Mouse (Mus musculus): ENCODE measurements at regions not wholly inside any gene's neighbourhood (a gene's known extent, or its start where the extent isn't known, plus 50 kb on each side); places are given as distances from the start of the nearest gene placed in this dataset.

DNA sequence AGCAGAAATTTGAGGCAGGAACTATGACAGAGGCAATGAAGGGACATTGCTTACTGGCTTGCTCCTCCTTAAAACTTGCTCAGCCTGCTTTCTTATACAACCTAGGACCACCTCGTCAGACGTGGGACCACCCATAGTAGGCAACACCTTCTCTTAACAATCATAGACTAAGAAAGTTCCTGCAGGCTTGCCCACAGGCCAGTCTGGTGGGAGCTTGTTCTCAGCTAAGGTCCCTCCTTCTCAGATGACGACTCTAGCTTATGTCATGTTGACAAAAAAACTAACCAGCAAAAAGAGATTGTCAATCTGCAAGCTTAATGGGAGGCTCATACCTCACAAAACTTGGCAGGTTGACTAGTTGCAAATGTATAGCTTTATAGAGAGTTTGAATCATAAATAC is 56.5 kb upstream of the Lsm6 start:
- in situ Hi-C loops (cut with MboI, MseI), result loop anchor here (10.0 kb wide), 1 partner anchor 663 kb away; the partner anchor contains the start of gene Ttc29

- in situ Hi-C loops (cut with MboI, MseI), result no loop called here
Measured at GRCm38 (mm10) chr8:78889708-78890107, 68.8 kb upstream of the Lsm6 start.

DNA sequence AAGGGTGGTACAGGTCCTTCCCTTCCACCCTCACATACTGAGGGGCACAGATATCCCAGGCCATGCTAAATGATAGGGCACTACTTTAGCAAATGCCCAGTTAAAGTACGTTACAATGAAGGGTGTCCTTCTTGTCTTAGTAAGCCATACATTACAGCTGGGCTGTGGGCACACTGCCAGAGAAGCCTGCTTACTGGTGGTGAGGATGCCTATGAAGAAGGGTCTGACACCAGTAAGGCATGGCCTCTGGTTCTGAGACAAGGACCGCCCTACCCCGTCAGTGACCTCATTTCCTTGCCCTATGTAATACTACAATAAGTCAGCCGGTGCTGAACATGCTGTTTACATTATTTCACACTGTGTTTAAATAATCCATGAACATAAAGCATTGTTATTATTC is 69.6 kb upstream of the Lsm6 start:
- in situ Hi-C loops (cut with MboI, MseI), result no loop called here

- in situ Hi-C loops (cut with MboI, MseI), result no loop called here
Measured at GRCm38 (mm10) chr8:78899887-78900286, 78.9 kb upstream of the Lsm6 start.

- in situ Hi-C loops (cut with MboI, MseI), result no loop called here
Measured at GRCm38 (mm10) chr8:78903034-78903433, 82.1 kb upstream of the Lsm6 start.

GRCm38 (mm10) chr8:78907918-78908317 is 87.0 kb upstream of the Lsm6 start:
- in situ Hi-C loops (cut with MboI, MseI), result no loop called here

GRCm38 (mm10) chr8:78911288-78911873 is 90.4 kb upstream of the Lsm6 start:
- in situ Hi-C loops (cut with MboI, MseI), result no loop called here

DNA sequence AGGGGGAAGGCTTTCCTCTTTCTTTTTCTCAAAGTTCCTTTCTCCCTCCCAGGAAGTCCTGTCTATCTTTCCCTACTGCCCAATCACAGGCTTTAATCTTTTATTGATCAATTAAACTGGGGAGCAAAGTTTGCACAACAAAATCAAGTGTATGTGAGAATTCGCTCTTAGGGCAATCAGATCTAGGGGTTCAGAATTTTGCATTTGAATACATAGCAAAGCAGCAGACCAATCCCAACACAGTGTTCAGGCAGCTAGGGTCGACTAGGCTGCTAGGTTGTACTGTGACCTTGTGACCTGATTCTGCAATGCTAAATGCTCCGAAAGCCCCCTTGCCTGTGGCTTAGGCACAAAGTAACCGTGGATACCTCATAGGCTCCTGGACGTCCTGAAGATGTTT is 91.5 kb upstream of the Lsm6 start:
- in situ Hi-C loops (cut with MboI, MseI), result no loop called here

DNA sequence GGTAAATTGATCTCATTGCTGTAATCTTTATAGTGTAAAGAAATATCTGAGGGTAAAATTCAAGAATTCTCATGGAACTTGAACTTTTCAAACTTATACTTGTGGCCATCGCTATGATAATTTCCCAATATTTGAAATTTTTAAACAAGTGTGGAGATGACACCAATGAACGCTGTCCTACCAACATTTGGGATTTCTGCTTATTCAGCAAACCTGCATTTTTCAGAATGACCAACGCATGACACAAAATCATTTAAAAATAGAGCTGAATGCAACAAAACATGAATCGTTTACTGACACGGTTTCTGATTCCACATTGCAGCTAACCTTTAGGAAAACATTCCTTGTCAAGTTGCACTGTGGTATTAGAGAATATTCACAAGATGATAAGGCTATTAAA is 92.9 kb upstream of the Lsm6 start:
- in situ Hi-C loops (cut with MboI, MseI), result no loop called here

DNA sequence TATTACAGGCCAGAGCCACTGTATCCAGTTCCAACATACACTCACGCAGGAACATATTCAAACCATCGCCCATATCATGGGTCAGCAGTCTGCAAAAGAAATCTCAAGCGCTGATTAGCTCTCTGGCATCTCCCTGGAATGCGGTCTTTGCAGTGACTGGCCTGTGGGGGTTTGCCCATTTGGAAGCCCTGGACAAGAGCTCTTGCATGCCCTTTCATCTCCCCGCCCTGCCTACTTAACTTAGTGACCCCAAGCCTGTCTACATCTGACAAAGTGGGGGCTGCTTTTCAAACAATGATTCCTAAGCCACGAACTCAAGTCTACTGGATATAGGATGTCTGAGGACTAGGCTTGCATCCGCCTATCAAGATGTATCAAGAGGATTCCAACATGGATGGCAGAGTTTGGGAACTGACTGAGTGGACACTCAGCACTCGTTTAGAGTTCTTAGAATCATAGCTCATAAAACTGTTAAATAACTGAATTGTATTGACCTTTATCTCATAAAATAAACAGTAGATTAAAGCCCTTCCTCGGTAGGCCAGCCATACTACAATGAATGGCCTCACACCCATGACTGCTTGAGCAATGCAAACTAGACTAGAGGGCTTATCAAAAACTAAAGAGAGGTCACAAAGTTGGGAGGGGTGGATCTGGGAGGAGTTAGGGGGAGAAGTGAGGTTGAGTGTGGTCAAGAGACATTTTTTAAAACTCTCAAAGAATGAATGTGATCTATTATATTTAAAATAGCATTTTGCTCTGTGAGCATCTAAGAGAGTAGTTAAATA is 97.4 kb upstream of the Zfp827 start:
- in situ Hi-C loops (cut with MboI, MseI), result no loop called here

- in situ Hi-C loops (cut with MboI, MseI), result no loop called here
Measured at GRCm38 (mm10) chr8:78932069-78932468, 96.2 kb upstream of the Zfp827 start.

DNA sequence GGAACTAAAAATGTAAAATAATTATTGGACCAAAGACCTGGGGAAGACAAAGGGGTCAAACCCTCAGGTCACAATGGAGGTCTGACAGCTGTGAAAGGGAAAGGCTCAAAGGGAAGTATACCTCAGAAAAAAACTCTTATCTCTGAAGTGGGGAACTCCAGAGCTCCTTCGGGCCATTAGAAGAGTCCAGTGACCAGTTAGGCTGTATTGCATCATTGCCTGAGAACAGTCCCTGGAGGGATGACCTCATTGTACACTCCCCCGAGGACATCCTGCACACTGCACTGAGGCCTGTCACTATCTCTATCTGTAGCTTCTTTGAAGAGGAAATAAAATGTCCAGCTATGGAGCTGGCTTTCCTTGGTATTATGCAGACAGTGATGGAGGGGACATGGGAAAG is 88.2 kb upstream of the Zfp827 start:
- in situ Hi-C loops (cut with MboI, MseI), result no loop called here

GRCm38 (mm10) chr8:78941558-78941957 is 86.7 kb upstream of the Zfp827 start:
- in situ Hi-C loops (cut with MboI, MseI), result no loop called here

GRCm38 (mm10) chr8:78944367-78944766 is 83.9 kb upstream of the Zfp827 start:
- in situ Hi-C loops (cut with MboI, MseI), result no loop called here

DNA sequence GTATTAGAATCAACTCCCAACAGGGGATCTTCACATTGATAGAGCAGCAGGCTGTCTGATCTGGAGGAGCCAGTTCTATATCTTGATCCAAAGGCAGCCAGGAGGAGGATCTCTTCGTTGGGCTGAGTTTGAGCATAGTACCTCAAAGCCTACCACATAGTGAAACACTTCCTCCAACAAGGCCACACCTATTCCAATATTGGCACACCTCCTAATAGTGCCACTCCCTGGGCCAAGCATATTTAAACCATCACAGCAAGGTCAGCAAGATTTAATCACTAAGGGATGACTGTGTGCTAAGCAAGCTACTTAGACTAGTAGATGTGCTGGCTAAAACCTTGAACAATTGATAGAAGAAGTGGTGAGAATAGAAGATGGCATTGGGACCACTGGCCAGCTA is 82.6 kb upstream of the Zfp827 start:
- in situ Hi-C loops (cut with MboI, MseI), result no loop called here

DNA sequence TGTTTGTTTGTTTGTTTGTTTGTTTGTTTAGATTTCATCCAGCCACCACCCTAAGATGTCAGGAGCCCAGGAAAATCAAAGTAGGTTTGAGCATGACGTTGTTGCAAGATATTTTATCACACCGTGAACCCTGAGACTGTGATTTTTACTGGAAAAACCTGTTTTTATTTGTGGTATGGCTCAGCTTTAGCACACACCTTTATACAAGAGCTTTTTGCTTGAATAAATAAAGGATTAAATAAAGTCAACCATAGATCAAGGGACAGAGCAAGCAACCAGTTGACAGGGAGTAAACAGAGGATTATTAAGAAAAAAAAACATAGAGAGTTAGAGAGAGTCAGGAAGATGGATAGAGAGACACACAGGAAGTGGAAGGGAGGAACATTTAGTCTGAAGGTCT is 82.2 kb upstream of the Zfp827 start:
- in situ Hi-C loops (cut with MboI, MseI), result no loop called here

DNA sequence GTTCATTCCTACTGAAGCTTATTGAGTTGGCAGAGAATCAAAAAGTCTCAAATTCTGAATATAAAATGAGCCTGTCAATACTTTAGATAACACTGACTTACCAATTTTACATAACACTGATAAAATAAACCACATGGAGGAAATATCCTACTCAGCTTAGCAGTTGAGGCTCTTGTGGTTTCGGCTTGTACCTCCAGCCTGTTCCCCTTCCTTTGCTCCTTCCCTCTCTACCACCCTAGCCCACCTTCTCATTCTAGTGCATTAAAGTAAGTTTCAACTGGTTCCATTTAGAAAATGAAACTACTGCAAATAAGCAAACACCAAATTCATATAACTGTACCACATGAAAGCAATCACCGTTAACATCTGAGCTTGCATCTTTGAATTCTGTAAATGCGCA is 53.2 kb upstream of the Zfp827 start:
- in situ Hi-C loops (cut with MboI, MseI), result no loop called here
